Mouse (Mus musculus) gastrocnemius, adult 8-10 months (tissue): ENCODE measurements around the gene Zfp580. TPM values are rescaled to one million over a fixed set of nuclear protein-coding genes. Genes with fewer than 3 reads are reported as not detected.

Experiments
- DNase-seq, 2 experiments: peaks; one replicate each; pipeline ENCODE4 v3.0.0; 2022; ENCODE audit warnings: low spot score in 2 of 2
- total RNA-seq, 4 experiments: library from RNA; stranded (reverse); gene quantifications; 2 replicates each; pipeline ENCODE4 v1.2.4; 2022

Zfp580 gene
- total RNA-seq, 4 experiments from 2014 or later, result 1.5 to 3.7 (median 3.1) TPM

GRCm38 (mm10) chr7:5101066-5101663, 49.8 kb downstream of the Zfp580 start:
- DNase-seq, result no peak

GRCm38 (mm10) chr7:5102564-5102963, 51.2 kb downstream of the Zfp580 start:
- no peak for DNase-seq

Other genes starting within 250 kb of the Zfp580 start
- gene Ube2s, start 238.9 kb upstream of the Zfp580 start, total RNA-seq, result 100 to 1,000 TPM in 1 of 4 experiments, 10 to 100 TPM in 3; 92.3 to 102 (median 95.8) TPM
- gene Shisa7, start 206.8 kb upstream of the Zfp580 start, total RNA-seq, result not detected
- 1 to 10 TPM; 3.5 to 5.0 (median 3.8) TPM for gene Isoc2b, start 181.3 kb upstream of the Zfp580 start, total RNA-seq
- 10 to 100 TPM; 23.6 to 32.4 (median 28.2) TPM for gene Isoc2a, start 174.4 kb upstream of the Zfp580 start, total RNA-seq
- under 1 TPM in 3 of 4 experiments, not detected in 1; 0.29 to 0.81 (median 0.48) TPM for gene Gm36210, start 145.0 kb upstream of the Zfp580 start, total RNA-seq
- gene Zfp628, start 136.3 kb upstream of the Zfp580 start, total RNA-seq, result 10 to 100 TPM in 2 of 4 experiments, 1 to 10 TPM in 2; 8.3 to 10.7 (median 9.7) TPM
- 1 to 10 TPM; 4.2 to 5.2 (median 4.6) TPM for gene Nat14, start 129.5 kb upstream of the Zfp580 start, total RNA-seq
- 1 to 10 TPM; 1.9 to 4.6 (median 2.5) TPM for gene Ssc5d, start 125.8 kb upstream of the Zfp580 start, total RNA-seq
- 10 to 100 TPM; 55.4 to 88.7 (median 62.8) TPM for gene Sbk2, start 87.1 kb upstream of the Zfp580 start, total RNA-seq
- gene Sbk3, start 80.4 kb upstream of the Zfp580 start, total RNA-seq, result 1 to 10 TPM in 3 of 4 experiments, under 1 TPM in 1; 0.58 to 1.6 (median 1.1) TPM
- gene Zfp579, start 55.4 kb upstream of the Zfp580 start, total RNA-seq, result 1 to 10 TPM; 7.1 to 9.8 (median 8.7) TPM
- gene Zfp524, start 37.1 kb upstream of the Zfp580 start, total RNA-seq, result 10 to 100 TPM in 2 of 4 experiments, 1 to 10 TPM in 2; 8.3 to 11.7 (median 10.2) TPM
- gene Fiz1, start 36.8 kb upstream of the Zfp580 start, total RNA-seq, result 10 to 100 TPM; 22.4 to 25.7 (median 24.6) TPM
- not detected for gene Gm44973, start 36.0 kb upstream of the Zfp580 start, total RNA-seq
- 10 to 100 TPM; 12.4 to 16.3 (median 13.7) TPM for gene Zfp865, start 31.2 kb upstream of the Zfp580 start, total RNA-seq
- gene Ccdc106, start 31.0 kb upstream of the Zfp580 start, total RNA-seq, result not detected
- not detected for gene 4632433K11Rik, start 17.4 kb upstream of the Zfp580 start, total RNA-seq
- 1 to 10 TPM; 2.3 to 3.0 (median 2.7) TPM for gene Zfp784, start 13.1 kb upstream of the Zfp580 start, total RNA-seq
- gene U2af2, start 10.6 kb downstream of the Zfp580 start, total RNA-seq, result 10 to 100 TPM; 38.2 to 52.9 (median 47.0) TPM
- gene Epn1, start 28.7 kb downstream of the Zfp580 start, total RNA-seq, result 100 to 1,000 TPM; 164 to 200 (median 181) TPM
- gene Rfpl4, start 65.4 kb downstream of the Zfp580 start, total RNA-seq, result not detected
- gene Rasl2-9, start 74.4 kb downstream of the Zfp580 start, total RNA-seq, result 1 to 10 TPM; 2.1 to 2.9 (median 2.5) TPM
- not detected for gene Vmn1r55, start 98.1 kb downstream of the Zfp580 start, total RNA-seq
- not detected for gene Vmn1r56, start 145.2 kb downstream of the Zfp580 start, total RNA-seq
- not detected for gene Vmn1r57, start 167.0 kb downstream of the Zfp580 start, total RNA-seq